Mouse (Mus musculus) hindbrain, embryonic 15.5 days (tissue): ENCODE results near the gene Amt. TPM values are rescaled to one million over a fixed set of nuclear protein-coding genes. Genes with fewer than 3 reads are reported as not detected.

Experiments
- ATAC-seq: fragments of 200-750 bp; cut with Nextera tagmentation; 2 replicates; pipeline ENCODE4 v1.8.0; 2017; ENCODE audit warnings: low read depth, moderate number of reproducible peaks, moderate TSS enrichment; ENCODE audit not compliant: low FRiP score
- H3K27ac ChIP-seq: fragments of 300-500 bp; sonication (generic); replicated peaks from 2 replicates; pipeline ENCODE4 v1.5.1; 2015; ENCODE audit warnings: mild to moderate bottlenecking, inconsistent platforms
- H3K27me3 ChIP-seq: fragments of 300-500 bp; sonication (generic); 2 replicates; pipeline ENCODE4 v1.6.1; 2015; ENCODE audit warnings: control low read depth, inconsistent platforms
- H3K36me3 ChIP-seq: fragments of 300-500 bp; sonication (generic); 2 replicates; pipeline ENCODE4 v1.6.1; 2015; ENCODE audit warnings: control low read depth, inconsistent platforms
- H3K4me1 ChIP-seq: fragments of 300-500 bp; sonication (generic); replicated peaks from 2 replicates; pipeline ENCODE4 v1.6.1; 2015; ENCODE audit warnings: control low read depth, inconsistent platforms
- H3K4me2 ChIP-seq: fragments of 300-500 bp; sonication (generic); 2 replicates; pipeline ENCODE4 v1.6.1; 2015; ENCODE audit warnings: moderate library complexity, mild to moderate bottlenecking, inconsistent platforms
- H3K4me3 ChIP-seq: fragments of 300-500 bp; sonication (generic); 2 replicates; pipeline ENCODE4 v1.5.1; 2015; ENCODE audit warnings: mild to moderate bottlenecking, inconsistent platforms
- H3K9ac ChIP-seq: fragments of 300-500 bp; sonication (generic); 2 replicates; pipeline ENCODE4 v1.6.1; 2015; ENCODE audit warnings: inconsistent platforms
- H3K9me3 ChIP-seq: fragments of 300-500 bp; sonication (generic); 2 replicates; pipeline ENCODE4 v1.6.1; 2016; ENCODE audit warnings: control low read depth, inconsistent platforms
- WGBS: fragments of 180-500 bp; shearing (Covaris S2); methylation state at CpG from one replicate; pipeline ENCODE4 v1.1.7; 2015; 5-methylcytosine and 5-hydroxymethylcytosine counted together
- polyA plus RNA-seq: library from polyadenylated mRNA; unstranded; fragments of >200 nt; fragmentation: Nextera tagmentation; extraction: Ambion mirVana; gene quantifications from 2 replicates; pipeline ENCODE4 v1.2.1, GENCODE M21; 2015

The Amt gene
- polyA plus RNA-seq, 1 experiment from 2014 or later: 28.3 TPM

GRCm38 (mm10) chr9:108342301-108342831, 45.7 kb downstream of the Amt start:
- no peak overlapping the region for H3K9ac ChIP-seq
- 54% methylated on average over 5 of the region's 5 CpGs for WGBS

DNA sequence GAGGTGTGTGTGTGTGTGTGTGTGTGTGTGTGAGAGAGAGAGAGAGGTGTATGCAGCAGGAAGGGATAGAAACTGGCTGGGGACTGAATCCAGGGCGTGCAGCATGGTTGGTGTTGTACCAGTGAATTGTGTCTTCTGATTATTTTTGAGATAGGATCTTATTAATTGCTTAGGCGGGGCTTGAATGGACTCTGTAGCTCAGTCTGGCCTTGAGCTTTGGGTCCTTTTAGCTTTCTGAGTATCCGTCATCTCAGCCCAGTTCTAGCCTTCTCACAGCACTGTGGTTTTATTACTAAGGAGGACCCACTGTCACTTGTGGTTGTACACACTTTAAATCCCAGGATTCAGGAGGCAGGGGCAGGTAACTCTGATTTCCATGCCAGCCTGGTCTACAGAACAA, 46.7 kb downstream of the Amt start:
- Histone ChIP-seq H3K27me3 (no peaks in the 10 kb centered on the region), H3K27ac (no peak overlapping the region), H3K9ac (no peak overlapping the region), H3K9me3 (no peaks in the 10 kb centered on the region), H3K4me2 (no peak overlapping the region), H3K4me1 (peaks cover 31% of the 10 kb centered on the region), H3K36me3 (no peaks in the 10 kb centered on the region), H3K4me3 (no peak overlapping the region)
- ATAC-seq: no peak
- WGBS: 82% methylated on average over 3 of the region's 3 CpGs

More at GRCm38 (mm10) chr9:108342301-108342831, 45.7 kb downstream of the Amt start:
- Histone ChIP-seq H3K36me3 (0 out of 2 replicates have a peak, but pooled peaks cover 4% of the 10 kb centered on the region), H3K27ac (no peak overlapping the region), H3K4me2 (no peak overlapping the region), H3K27me3 (no peaks in the 10 kb centered on the region), H3K4me3 (no peak overlapping the region), H3K4me1 (peaks cover 32% of the 10 kb centered on the region), H3K9me3 (no peaks in the 10 kb centered on the region)
- ATAC-seq: no peak

DNA sequence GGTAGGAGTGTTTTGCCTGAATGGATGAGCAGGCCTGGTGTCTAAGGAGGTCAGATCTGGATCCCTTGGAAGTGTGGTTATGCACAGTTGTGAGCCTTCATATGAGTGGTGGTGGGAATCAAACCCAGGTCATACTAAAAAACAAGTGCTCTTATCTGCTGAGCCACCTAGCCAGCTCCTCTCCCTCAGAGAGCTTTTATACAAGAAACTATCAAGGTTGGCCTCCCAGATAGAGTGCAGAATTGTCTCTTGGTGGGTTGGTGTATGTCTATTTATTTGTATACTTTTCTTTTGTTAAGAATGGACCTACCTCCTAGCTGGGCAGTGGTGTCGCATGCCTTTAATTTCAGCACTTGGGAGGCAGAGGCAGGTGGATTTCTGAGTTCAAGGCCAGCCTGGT, 47.2 kb downstream of the Amt start:
- ATAC-seq: no peak
- no peak overlapping the region for H3K4me2 ChIP-seq
- H3K27ac ChIP-seq: no peak overlapping the region
- no peak overlapping the region for H3K4me3 ChIP-seq
- 87% methylated on average over 1 of the region's 1 CpGs for WGBS
- no peaks in the 10 kb centered on the region for H3K9me3 ChIP-seq
- no peaks in the 10 kb centered on the region for H3K36me3 ChIP-seq
- peaks cover 31% of the 10 kb centered on the region for H3K4me1 ChIP-seq
- H3K9ac ChIP-seq: no peak overlapping the region
- H3K27me3 ChIP-seq: no peaks in the 10 kb centered on the region

GRCm38 (mm10) chr9:108344471-108344870, 47.8 kb downstream of the Amt start:
- H3K4me3 ChIP-seq: no peak overlapping the region
- H3K9me3 ChIP-seq: no peaks in the 10 kb centered on the region
- no peak overlapping the region for H3K27ac ChIP-seq
- 86% methylated on average over 4 of the region's 4 CpGs for WGBS
- H3K9ac ChIP-seq: no peak overlapping the region
- no peaks in the 10 kb centered on the region for H3K27me3 ChIP-seq
- H3K4me2 ChIP-seq: no peak overlapping the region
- H3K4me1 ChIP-seq: peaks cover 36% of the 10 kb centered on the region
- no peaks in the 10 kb centered on the region for H3K36me3 ChIP-seq
- ATAC-seq: no peak

DNA sequence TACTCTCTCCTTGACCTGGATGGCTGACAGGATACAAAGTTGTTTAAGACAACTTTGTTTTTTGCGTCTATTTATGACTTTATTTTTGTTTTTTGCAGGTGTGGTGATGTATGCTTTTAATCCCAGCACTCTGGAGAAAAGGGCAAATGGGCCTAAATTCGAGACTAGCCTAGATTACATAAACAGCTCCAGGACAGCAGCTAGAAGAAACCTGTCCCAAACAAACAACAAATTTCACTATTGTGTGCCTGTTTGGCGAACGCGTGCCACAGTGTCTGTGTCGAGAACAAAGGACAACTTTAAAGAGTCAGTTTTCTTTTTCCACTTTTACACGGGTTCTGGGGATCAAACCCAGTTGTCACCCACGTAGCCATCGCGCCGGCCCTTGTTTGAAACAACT, 50.4 kb downstream of the Amt start:
- ATAC-seq: no peak
- WGBS: 6% methylated on average over 11 of the region's 11 CpGs

DNA sequence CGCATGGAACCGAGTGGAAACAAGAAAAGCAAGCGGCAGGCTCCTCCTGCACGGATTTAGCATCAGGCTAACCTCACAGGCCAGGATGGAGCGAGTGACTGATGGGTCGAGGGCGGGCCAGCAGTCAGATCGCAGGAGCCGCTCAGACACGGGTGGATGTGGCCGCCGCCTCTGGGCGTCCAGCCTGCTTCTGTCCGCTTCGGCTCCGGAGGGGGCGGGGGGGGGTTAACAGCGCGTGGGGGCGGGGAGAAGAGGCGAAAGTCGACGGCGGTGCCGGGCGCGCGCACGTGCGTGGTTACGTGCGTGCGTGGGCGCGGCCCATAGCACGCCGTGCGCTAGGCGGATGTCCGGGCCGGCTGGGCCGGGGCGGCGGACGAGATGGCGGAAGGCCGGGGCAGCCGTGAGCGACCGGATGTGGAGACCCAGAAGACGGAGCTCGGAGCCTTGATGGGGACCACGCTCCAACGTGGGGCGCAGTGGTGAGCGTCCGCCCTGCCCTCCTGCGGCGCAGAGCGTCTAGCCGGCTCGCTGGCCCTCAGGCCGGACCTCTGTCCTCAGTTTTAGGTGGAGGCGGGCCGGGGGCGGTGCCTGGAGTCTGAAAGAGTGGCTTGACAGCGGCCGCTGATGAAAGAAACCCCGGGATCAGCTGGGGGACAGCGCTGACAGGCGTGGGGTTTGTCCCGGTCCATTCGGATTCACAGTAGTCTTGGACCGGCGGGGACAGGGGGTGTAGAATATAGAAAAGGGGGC, 51.1 kb downstream of the Amt start, which contains the start of gene Usp4:
Gene Usp4, plus strand, starts transcription at position 314 of the 750 bp plus-strand sequence.
- H3K4me1 ChIP-seq: peaks cover 31% of the 10 kb centered on the region

More for the DNA sequence above, 50.4 kb downstream of the Amt start:
- Histone ChIP-seq H3K4me1 (peaks cover 31% of the 10 kb centered on the region), H3K4me3 (peak overlapping the region; percentile 64), H3K27me3 (no peaks in the 10 kb centered on the region), H3K27ac (peak overlapping the region; percentile 94), H3K36me3 (peaks cover 20% of the 10 kb centered on the region), H3K9ac (peak overlapping the region; percentile 75), H3K9me3 (no peaks in the 10 kb centered on the region), H3K4me2 (peak overlapping the region; percentile 77)

GRCm38 (mm10) chr9:108348290-108348680, 51.6 kb downstream of the Amt start:
- no peaks in the 10 kb centered on the region for H3K9me3 ChIP-seq
- H3K4me3 ChIP-seq: peak overlapping the region; percentile 64
- H3K36me3 ChIP-seq: peaks cover 32% of the 10 kb centered on the region
- WGBS: 9% methylated on average over 14 of the region's 14 CpGs
- no peak; the same call in 1 of the 2 replicates for ATAC-seq
- peak overlapping the region; percentile 75 for H3K9ac ChIP-seq
- peak overlapping the region; percentile 94 for H3K27ac ChIP-seq
- peaks cover 31% of the 10 kb centered on the region for H3K4me1 ChIP-seq
- peak overlapping the region; percentile 77 for H3K4me2 ChIP-seq
- no peaks in the 10 kb centered on the region for H3K27me3 ChIP-seq

More for the DNA sequence above, 51.1 kb downstream of the Amt start, which contains the start of gene Usp4:
- peak within 1 kb of the TSS; percentile 94 for H3K27ac ChIP-seq
- H3K4me3 ChIP-seq: peak within 1 kb of the TSS; percentile 64
- peak within 1 kb of the TSS; percentile 75 for H3K9ac ChIP-seq
- under 1% methylated on average over 70 of the region's 75 CpGs for WGBS
- H3K27me3 ChIP-seq: no peaks in the 10 kb centered on the region
- H3K4me2 ChIP-seq: peak within 1 kb of the TSS; percentile 77
- peaks cover 27% of the 10 kb centered on the region for H3K36me3 ChIP-seq
- no peaks in the 10 kb centered on the region for H3K9me3 ChIP-seq
- peak; percentile 96 for ATAC-seq

- Histone ChIP-seq H3K27ac (no peak overlapping the region), H3K9ac (no peak overlapping the region), H3K4me2 (no peak overlapping the region), H3K4me1 (peaks cover 31% of the 10 kb centered on the region), H3K9me3 (no peaks in the 10 kb centered on the region), H3K27me3 (no peaks in the 10 kb centered on the region), H3K4me3 (no peak overlapping the region), H3K36me3 (peaks cover 47% of the 10 kb centered on the region)
- WGBS: 96% methylated on average over 4 of the region's 4 CpGs
- ATAC-seq: no peak
Observed at GRCm38 (mm10) chr9:108349727-108350126, 53.1 kb downstream of the Amt start.

Other genes with a start within 250 kb of the Amt start
- 21.2 and 23.9 TPM in 2 replicates for gene Gmppb, start 247.6 kb upstream of the Amt start, polyA plus RNA-seq
- 2.6 and 2.9 TPM in 2 replicates for gene Amigo3, start 243.7 kb upstream of the Amt start, polyA plus RNA-seq
- gene Mst1, start 216.4 kb upstream of the Amt start, polyA plus RNA-seq: 0.18 TPM in 1 of 2 replicates, not detected in the other
- 48.9 TPM in 2 replicates for gene Rnf123, start 213.5 kb upstream of the Amt start, polyA plus RNA-seq
- 52.2 and 62.2 TPM in 2 replicates for gene Apeh, start 202.2 kb upstream of the Amt start, polyA plus RNA-seq
- gene Bsn, start 106.5 kb upstream of the Amt start, polyA plus RNA-seq: 10.0 and 10.2 TPM in 2 replicates
- gene Dag1, start 32.9 kb upstream of the Amt start, polyA plus RNA-seq: 73.8 and 86.0 TPM in 2 replicates
- 130 and 134 TPM in 2 replicates for gene Nicn1, start 6.4 kb upstream of the Amt start, polyA plus RNA-seq
- 275 and 287 TPM in 2 replicates for gene Rhoa, start 9.3 kb downstream of the Amt start, polyA plus RNA-seq
- gene Tcta, start 9.3 kb downstream of the Amt start, polyA plus RNA-seq: 52.7 and 53.0 TPM in 2 replicates
- 444 and 458 TPM in 2 replicates for gene Gpx1, start 42.0 kb downstream of the Amt start, polyA plus RNA-seq
- gene Usp4, start 51.0 kb downstream of the Amt start, polyA plus RNA-seq: 123 and 125 TPM in 2 replicates
- 1.5 and 2.3 TPM in 2 replicates for gene 1700102P08Rik, start 96.0 kb downstream of the Amt start, polyA plus RNA-seq
- 1.6 and 2.5 TPM in 2 replicates for gene Ccdc36, start 131.6 kb downstream of the Amt start, polyA plus RNA-seq
- gene BC048562, start 139.6 kb downstream of the Amt start, polyA plus RNA-seq: not detected in 2 replicates
- 57.5 and 63.4 TPM in 2 replicates for gene Ccdc71, start 163.7 kb downstream of the Amt start, polyA plus RNA-seq
- gene Klhdc8b, start 164.7 kb downstream of the Amt start, polyA plus RNA-seq: 67.5 and 70.8 TPM in 2 replicates
- gene Lamb2, start 182.9 kb downstream of the Amt start, polyA plus RNA-seq: 24.1 and 25.1 TPM in 2 replicates
- 76.5 and 80.8 TPM in 2 replicates for gene Usp19, start 193.7 kb downstream of the Amt start, polyA plus RNA-seq
- gene Qars, start 210.9 kb downstream of the Amt start, polyA plus RNA-seq: 62.8 and 63.8 TPM in 2 replicates
- 118 and 127 TPM in 2 replicates for gene Qrich1, start 220.0 kb downstream of the Amt start, polyA plus RNA-seq